Mouse (Mus musculus): ENCODE results near the gene Arhgef16. TPM values are rescaled to one million over a fixed set of nuclear protein-coding genes. Genes with fewer than 3 reads are reported as not detected.

Gene Arhgef16
- under 1 TPM in 1 of 2 experiments, not detected in 1; 0.41 TPM for total RNA-seq (2021)
- long read RNA-seq, partial matches to known transcripts = 1 of 1 reads
- long read RNA-seq, other reads (novel, unspliced or antisense) = 0 of 1 reads

- DNase-seq (ENCODE audit: low spot score in 2 of 2) = peak; percentile 63 to 69
Observed at GRCm38 (mm10) chr4:154301466-154301881, at the start of gene Arhgef16. TSS of gene Arhgef16 (minus strand) at chr4:154301676.

- DNase-seq (ENCODE audit: low spot score in 2 of 2) = no peak
Observed at GRCm38 (mm10) chr4:154348197-154348786, 46.8 kb upstream of the Arhgef16 start.

- no peak for DNase-seq (ENCODE audit: low spot score in 2 of 2)
Observed at GRCm38 (mm10) chr4:154346731-154347522, 45.5 kb upstream of the Arhgef16 start.

GRCm38 (mm10) chr4:154336650-154337049 lies 35.2 kb upstream of the Arhgef16 start:
- DNase-seq (ENCODE audit: low spot score in 2 of 2) = peak; percentile 21 to 27

GRCm38 (mm10) chr4:154335761-154336160 lies 34.3 kb upstream of the Arhgef16 start, which contains the start of gene B230104I21Rik:
TSS of gene B230104I21Rik (plus strand) at chr4:154336127.
- peak; percentile 69 to 74 for DNase-seq (ENCODE audit: low spot score in 2 of 2)

- peak; percentile 25 to 30 for DNase-seq (ENCODE audit: low spot score in 2 of 2)
Observed at GRCm38 (mm10) chr4:154334699-154335402, 33.4 kb upstream of the Arhgef16 start.

- DNase-seq (ENCODE audit: low spot score in 2 of 2) = no peak
Observed at GRCm38 (mm10) chr4:154333300-154333699, 31.8 kb upstream of the Arhgef16 start.

GRCm38 (mm10) chr4:154331271-154331670 lies 29.8 kb upstream of the Arhgef16 start:
- no peak for DNase-seq (ENCODE audit: low spot score in 2 of 2)

- DNase-seq (ENCODE audit: low spot score in 2 of 2) = no peak
Observed at GRCm38 (mm10) chr4:154330001-154330400, 28.5 kb upstream of the Arhgef16 start.

- DNase-seq (ENCODE audit: low spot score in 2 of 2) = peak; percentile 88
Observed at GRCm38 (mm10) chr4:154328836-154329235, 27.4 kb upstream of the Arhgef16 start.

- no peak for DNase-seq (ENCODE audit: low spot score in 2 of 2)
Observed at GRCm38 (mm10) chr4:154328431-154328830, 27.0 kb upstream of the Arhgef16 start.

- no peak for DNase-seq (ENCODE audit: low spot score in 2 of 2)
Observed at GRCm38 (mm10) chr4:154325410-154325809, 23.9 kb upstream of the Arhgef16 start.

GRCm38 (mm10) chr4:154313622-154313967 lies 12.1 kb upstream of the Arhgef16 start:
- DNase-seq (ENCODE audit: low spot score in 2 of 2) = peak in 1 of 2 experiments; percentile 34

GRCm38 (mm10) chr4:154312935-154313621 lies 11.6 kb upstream of the Arhgef16 start:
- DNase-seq (ENCODE audit: low spot score in 2 of 2) = peak; percentile 46 to 62

- no peak for DNase-seq (ENCODE audit: low spot score in 2 of 2)
Observed at GRCm38 (mm10) chr4:154312143-154312812, 10.8 kb upstream of the Arhgef16 start.

- no peak for DNase-seq (ENCODE audit: low spot score in 2 of 2)
Observed at GRCm38 (mm10) chr4:154310576-154311262, 9.2 kb upstream of the Arhgef16 start.

GRCm38 (mm10) chr4:154309131-154309530 lies 7.7 kb upstream of the Arhgef16 start:
- DNase-seq (ENCODE audit: low spot score in 2 of 2) = no peak

GRCm38 (mm10) chr4:154299541-154300271 lies 1.8 kb downstream of the Arhgef16 start:
- DNase-seq (ENCODE audit: low spot score in 2 of 2) = no peak

- DNase-seq (ENCODE audit: low spot score in 2 of 2) = no peak
Observed at GRCm38 (mm10) chr4:154297761-154298160, 3.7 kb downstream of the Arhgef16 start.
